Mouse (Mus musculus): ENCODE measurements at regions not wholly inside any gene's neighbourhood (a gene's known extent, or its start where the extent isn't known, plus 50 kb on each side); places are given as distances from the start of the nearest gene placed in this dataset.

GRCm38 (mm10) chr3:148644924-148645323 lies 345.4 kb downstream of the Adgrl2 start:
- no peaks in the 10 kb centered on the region for H3K79me2 ChIP-seq (ENCODE audit: control insufficient read depth, insufficient read depth)
- no peak overlapping the region for H3K4me3 ChIP-seq (ENCODE audit: insufficient read depth, poor library complexity, severe bottlenecking)
- no peaks in the 10 kb centered on the region for H3K27me3 ChIP-seq (ENCODE audit: control insufficient read depth, insufficient read depth, insufficient read length)
- H3ac ChIP-seq (ENCODE audit: control insufficient read depth, insufficient read length, low read depth), result no peak overlapping the region
- no peaks in the 10 kb centered on the region for H3K36me3 ChIP-seq (ENCODE audit: control insufficient read depth, insufficient read depth)
- no peaks in the 10 kb centered on the region for H3K79me3 ChIP-seq (ENCODE audit: low read depth)
- TF ChIP-seq CEBPB (IDR thresholded peaks at IDR 0.05; ENCODE audit: low read depth) (no peak), USF1 (IDR thresholded peaks at IDR 0.05; ENCODE audit: low read depth) (no peak), FOSL1 (IDR thresholded peaks at IDR 0.05; ENCODE audit: insufficient read depth, low read length, poor library complexity, severe bottlenecking) (no peak), CTCF (IDR thresholded peaks at IDR 0.05; ENCODE audit: control insufficient read depth, insufficient read depth, insufficient read length) (no peak), MYOG (IDR thresholded peaks at IDR 0.05; ENCODE audit: control insufficient read depth, extremely low read depth, insufficient read length) (no peak), MYOD1 (IDR thresholded peaks at IDR 0.05; ENCODE audit: control insufficient read depth, insufficient read length, low read depth) (peak; percentile 95), MAX (IDR thresholded peaks at IDR 0.05) (no peak)

- TF ChIP-seq CTCF (IDR thresholded peaks at IDR 0.05; ENCODE audit: control insufficient read depth, insufficient read depth, insufficient read length) (no peak), MYOG (IDR thresholded peaks at IDR 0.05; ENCODE audit: control insufficient read depth, extremely low read depth, insufficient read length) (no peak), MAX (IDR thresholded peaks at IDR 0.05) (no peak), CEBPB (IDR thresholded peaks at IDR 0.05; ENCODE audit: low read depth) (no peak), MYOD1 (IDR thresholded peaks at IDR 0.05; ENCODE audit: control insufficient read depth, insufficient read length, low read depth) (no peak), USF1 (IDR thresholded peaks at IDR 0.05; ENCODE audit: low read depth) (no peak), FOSL1 (IDR thresholded peaks at IDR 0.05; ENCODE audit: insufficient read depth, low read length, poor library complexity, severe bottlenecking) (no peak)
- Histone ChIP-seq H3K79me2 (ENCODE audit: control insufficient read depth, insufficient read depth) (no peaks in the 10 kb centered on the region), H3ac (ENCODE audit: control insufficient read depth, insufficient read length, low read depth) (no peak overlapping the region), H3K27me3 (ENCODE audit: control insufficient read depth, insufficient read depth, insufficient read length) (no peaks in the 10 kb centered on the region), H3K79me3 (ENCODE audit: low read depth) (no peaks in the 10 kb centered on the region), H3K4me3 (ENCODE audit: insufficient read depth, poor library complexity, severe bottlenecking) (no peak overlapping the region), H3K36me3 (ENCODE audit: control insufficient read depth, insufficient read depth) (no peaks in the 10 kb centered on the region)
These were observed 348.8 kb downstream of the Adgrl2 start for GRCm38 (mm10) chr3:148641581-148641980.

- TF ChIP-seq CTCF (IDR thresholded peaks at IDR 0.05; ENCODE audit: control insufficient read depth, insufficient read depth, insufficient read length), result no peak
- no peak for TF ChIP-seq CEBPB (IDR thresholded peaks at IDR 0.05; ENCODE audit: low read depth)
- TF ChIP-seq FOSL1 (IDR thresholded peaks at IDR 0.05; ENCODE audit: insufficient read depth, low read length, poor library complexity, severe bottlenecking), result no peak
- no peak for TF ChIP-seq MYOD1 (IDR thresholded peaks at IDR 0.05; ENCODE audit: control insufficient read depth, insufficient read length, low read depth)
- TF ChIP-seq USF1 (IDR thresholded peaks at IDR 0.05; ENCODE audit: low read depth), result no peak
- Histone ChIP-seq H3K27me3 (ENCODE audit: control insufficient read depth, insufficient read depth, insufficient read length) (no peaks in the 10 kb centered on the region), H3ac (ENCODE audit: control insufficient read depth, insufficient read length, low read depth) (no peak overlapping the region), H3K79me2 (ENCODE audit: control insufficient read depth, insufficient read depth) (no peaks in the 10 kb centered on the region), H3K36me3 (ENCODE audit: control insufficient read depth, insufficient read depth) (no peaks in the 10 kb centered on the region), H3K4me3 (ENCODE audit: insufficient read depth, poor library complexity, severe bottlenecking) (no peak overlapping the region), H3K79me3 (ENCODE audit: low read depth) (no peaks in the 10 kb centered on the region)
These were observed 349.7 kb downstream of the Adgrl2 start for GRCm38 (mm10) chr3:148640680-148641101.

- no peaks in the 10 kb centered on the region for H3K79me3 ChIP-seq (ENCODE audit: low read depth)
- H3K4me3 ChIP-seq (ENCODE audit: insufficient read depth, poor library complexity, severe bottlenecking), result no peak overlapping the region
- H3K79me2 ChIP-seq (ENCODE audit: control insufficient read depth, insufficient read depth), result no peaks in the 10 kb centered on the region
- H3K36me3 ChIP-seq (ENCODE audit: control insufficient read depth, insufficient read depth), result no peaks in the 10 kb centered on the region
- H3K27me3 ChIP-seq (ENCODE audit: control insufficient read depth, insufficient read depth, insufficient read length), result no peaks in the 10 kb centered on the region
- no peak for TF ChIP-seq MYOG (IDR thresholded peaks at IDR 0.05; ENCODE audit: control insufficient read depth, extremely low read depth, insufficient read length)
- TF ChIP-seq CTCF (IDR thresholded peaks at IDR 0.05; ENCODE audit: control insufficient read depth, insufficient read depth, insufficient read length), result no peak
- TF ChIP-seq FOSL1 (IDR thresholded peaks at IDR 0.05; ENCODE audit: insufficient read depth, low read length, poor library complexity, severe bottlenecking), result no peak
- TF ChIP-seq MYOD1 (IDR thresholded peaks at IDR 0.05; ENCODE audit: control insufficient read depth, insufficient read length, low read depth), result no peak
- TF ChIP-seq CEBPB (IDR thresholded peaks at IDR 0.05; ENCODE audit: low read depth), result no peak
- TF ChIP-seq USF1 (IDR thresholded peaks at IDR 0.05; ENCODE audit: low read depth), result no peak
- no peak for TF ChIP-seq MAX (IDR thresholded peaks at IDR 0.05)
- H3ac ChIP-seq (ENCODE audit: control insufficient read depth, insufficient read length, low read depth), result no peak overlapping the region
These were observed 355.3 kb downstream of the Adgrl2 start for GRCm38 (mm10) chr3:148635101-148635500.

DNA sequence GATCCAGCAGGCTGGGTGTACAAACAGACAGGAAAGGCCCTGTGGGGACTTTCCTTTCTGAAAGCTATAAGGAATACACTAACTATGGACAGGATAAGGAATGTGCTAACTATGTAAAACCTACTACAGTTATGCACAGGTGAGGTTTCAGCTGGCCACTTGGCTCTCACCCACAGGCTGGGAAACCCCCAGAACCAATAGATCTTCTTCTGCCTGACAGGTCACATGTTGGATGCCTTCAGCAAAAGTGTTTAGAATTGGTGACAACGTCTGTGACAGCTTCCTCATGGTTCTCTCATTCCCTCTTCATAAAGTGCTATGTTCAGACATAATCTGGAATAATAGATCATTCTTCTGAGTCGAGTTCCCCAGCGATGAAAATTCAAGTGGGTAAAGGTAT lies 356.0 kb downstream of the Adgrl2 start:
- Histone ChIP-seq H3K79me3 (ENCODE audit: low read depth) (no peaks in the 10 kb centered on the region), H3K79me2 (ENCODE audit: control insufficient read depth, insufficient read depth) (no peaks in the 10 kb centered on the region), H3K4me3 (ENCODE audit: insufficient read depth, poor library complexity, severe bottlenecking) (no peak overlapping the region), H3K27me3 (ENCODE audit: control insufficient read depth, insufficient read depth, insufficient read length) (no peaks in the 10 kb centered on the region), H3K36me3 (ENCODE audit: control insufficient read depth, insufficient read depth) (no peaks in the 10 kb centered on the region), H3ac (ENCODE audit: control insufficient read depth, insufficient read length, low read depth) (no peak overlapping the region)
- no peak for TF ChIP-seq MYOD1 (IDR thresholded peaks at IDR 0.05; ENCODE audit: control insufficient read depth, insufficient read length, low read depth)
- no peak for TF ChIP-seq FOSL1 (IDR thresholded peaks at IDR 0.05; ENCODE audit: insufficient read depth, low read length, poor library complexity, severe bottlenecking)
- no peak for TF ChIP-seq MYOG (IDR thresholded peaks at IDR 0.05; ENCODE audit: control insufficient read depth, extremely low read depth, insufficient read length)
- TF ChIP-seq USF1 (IDR thresholded peaks at IDR 0.05; ENCODE audit: low read depth), result no peak
- TF ChIP-seq MAX (IDR thresholded peaks at IDR 0.05), result no peak
- TF ChIP-seq CTCF (IDR thresholded peaks at IDR 0.05; ENCODE audit: control insufficient read depth, insufficient read depth, insufficient read length), result no peak
- no peak for TF ChIP-seq CEBPB (IDR thresholded peaks at IDR 0.05; ENCODE audit: low read depth)

GRCm38 (mm10) chr3:148633291-148633690 lies 357.1 kb downstream of the Adgrl2 start:
- Histone ChIP-seq H3K4me3 (ENCODE audit: insufficient read depth, poor library complexity, severe bottlenecking) (no peak overlapping the region), H3K27me3 (ENCODE audit: control insufficient read depth, insufficient read depth, insufficient read length) (no peaks in the 10 kb centered on the region), H3K79me3 (ENCODE audit: low read depth) (no peaks in the 10 kb centered on the region), H3K36me3 (ENCODE audit: control insufficient read depth, insufficient read depth) (no peaks in the 10 kb centered on the region), H3K79me2 (ENCODE audit: control insufficient read depth, insufficient read depth) (no peaks in the 10 kb centered on the region), H3ac (ENCODE audit: control insufficient read depth, insufficient read length, low read depth) (no peak overlapping the region)
- no peak for TF ChIP-seq USF1 (IDR thresholded peaks at IDR 0.05; ENCODE audit: low read depth)
- TF ChIP-seq CTCF (IDR thresholded peaks at IDR 0.05; ENCODE audit: control insufficient read depth, insufficient read depth, insufficient read length), result no peak
- TF ChIP-seq CEBPB (IDR thresholded peaks at IDR 0.05; ENCODE audit: low read depth), result no peak
- no peak for TF ChIP-seq MYOG (IDR thresholded peaks at IDR 0.05; ENCODE audit: control insufficient read depth, extremely low read depth, insufficient read length)
- no peak for TF ChIP-seq MAX (IDR thresholded peaks at IDR 0.05)
- TF ChIP-seq MYOD1 (IDR thresholded peaks at IDR 0.05; ENCODE audit: control insufficient read depth, insufficient read length, low read depth), result no peak
- no peak for TF ChIP-seq FOSL1 (IDR thresholded peaks at IDR 0.05; ENCODE audit: insufficient read depth, low read length, poor library complexity, severe bottlenecking)
